Mouse (Mus musculus) Patski (cell line): Measurements from ENCODE around the gene Nr1h2. TPM values are rescaled to one million over a fixed set of nuclear protein-coding genes. Genes with fewer than 3 reads are reported as not detected.

Experiments used
- ATAC-seq: fragments of 100-300 bp; one replicate; pipeline ENCODE4 v1.8.0; 2021
- CTCF ChIA-PET: fragments of 350-600 bp; sonication (Branson Sonifier 250); formaldehyde crosslinking; loops from one replicate; lab custom pipeline; 2022; ENCODE audit warnings: inconsistent platforms; lab: Charles Lee
- POLR2A ChIA-PET: fragments of 350-600 bp; sonication (Branson Sonifier 250); formaldehyde crosslinking; loops from one replicate; lab custom pipeline; 2022; ENCODE audit warnings: antibody characterized with exemption, inconsistent platforms; lab: Charles Lee
- DNase-seq: peaks from one replicate; pipeline ENCODE4 v3.0.0-alpha.2; 2011; ENCODE audit warnings: low read depth, low spot score
- H3K27me3 ChIP-seq: fragments of 371-371 bp; one replicate; pipeline ENCODE4 v1.5.1; 2021
- CTCF ChIP-seq: fragments of 100-300 bp; IDR thresholded peaks from one replicate; pipeline ENCODE4 v1.5.1; 2021
- in situ Hi-C: fragments of 300-500 bp; cut with MboI; formaldehyde crosslinking; loops from 3 replicates; pipeline ENCODE4 v1.11.1; 2018; ENCODE audit warnings: low pct_unique_long_range_greater_than_20kb, mixed read lengths
- polyA plus RNA-seq: library from polyadenylated mRNA; unstranded; gene quantifications from one replicate; pipeline ENCODE4 v1.2.3, GENCODE M21; 2021

The Nr1h2 gene
- polyA plus RNA-seq, 1 experiment from 2014 or later, result 113 TPM

- ChIA-PET POLR2A (no interaction called here), CTCF (no interaction called here)
- ATAC-seq, result no peak
- peaks cover 17% of the 10 kb centered on the region for H3K27me3 ChIP-seq
- no peak for DNase-seq
- no peak for TF ChIP-seq CTCF
- in situ Hi-C loops, result no loop called here
These were observed 40.0 kb upstream of the Nr1h2 start for GRCm38 (mm10) chr7:44593775-44594174.

GRCm38 (mm10) chr7:44593051-44593450, 39.3 kb upstream of the Nr1h2 start:
- peaks cover 17% of the 10 kb centered on the region for H3K27me3 ChIP-seq
- CTCF ChIA-PET, result no interaction called here
- DNase-seq (no peak), ATAC-seq (no peak)
- no peak for TF ChIP-seq CTCF
- POLR2A ChIA-PET, result no interaction called here
- in situ Hi-C loops, result no loop called here

- POLR2A ChIA-PET, result no interaction called here
- CTCF ChIA-PET, result no interaction called here
- ATAC-seq, result no peak
- no peak for TF ChIP-seq CTCF
- DNase-seq, result no peak
- in situ Hi-C loops, result no loop called here
- peaks cover 24% of the 10 kb centered on the region for H3K27me3 ChIP-seq
These were observed 37.8 kb upstream of the Nr1h2 start for GRCm38 (mm10) chr7:44591348-44592116.

GRCm38 (mm10) chr7:44590402-44591347, 36.9 kb upstream of the Nr1h2 start, which contains the start of gene Kcnc3:
Kcnc3 (plus strand) TSS chr7:44590664.
- CTCF ChIA-PET, result no interaction called here
- peaks cover 24% of the 10 kb centered on the region for H3K27me3 ChIP-seq
- ATAC-seq (peak; percentile 49), DNase-seq (no peak)
- POLR2A ChIA-PET, result no interaction called here
- in situ Hi-C loops, result no loop called here
- TF ChIP-seq CTCF, result no peak

GRCm38 (mm10) chr7:44589946-44590345, 36.2 kb upstream of the Nr1h2 start:
- peaks cover 31% of the 10 kb centered on the region for H3K27me3 ChIP-seq
- ATAC-seq (no peak), DNase-seq (no peak)
- TF ChIP-seq CTCF, result no peak
- in situ Hi-C loops, result no loop called here
- CTCF ChIA-PET, result no interaction called here
- POLR2A ChIA-PET, result no interaction called here

GRCm38 (mm10) chr7:44589149-44589548, 35.4 kb upstream of the Nr1h2 start:
- no peak for DNase-seq
- no peak for TF ChIP-seq CTCF
- H3K27me3 ChIP-seq, result peaks cover 33% of the 10 kb centered on the region
- peak; percentile 28 for ATAC-seq
- CTCF ChIA-PET, result no interaction called here
- in situ Hi-C loops, result no loop called here
- POLR2A ChIA-PET, result no interaction called here

GRCm38 (mm10) chr7:44588338-44588737, 34.6 kb upstream of the Nr1h2 start:
- in situ Hi-C loops, result no loop called here

GRCm38 (mm10) chr7:44587676-44588075, 33.9 kb upstream of the Nr1h2 start:
- TF ChIP-seq CTCF, result no peak
- no peak for ATAC-seq
- CTCF ChIA-PET, result no interaction called here

More at GRCm38 (mm10) chr7:44588338-44588737, 34.6 kb upstream of the Nr1h2 start:
- peaks cover 33% of the 10 kb centered on the region for H3K27me3 ChIP-seq
- POLR2A ChIA-PET, result no interaction called here
- no peak for TF ChIP-seq CTCF
- DNase-seq (no peak), ATAC-seq (no peak)
- CTCF ChIA-PET, result no interaction called here

GRCm38 (mm10) chr7:44586930-44587329, 33.2 kb upstream of the Nr1h2 start:
- in situ Hi-C loops, result no loop called here
- TF ChIP-seq CTCF, result no peak
- peaks cover 36% of the 10 kb centered on the region for H3K27me3 ChIP-seq
- POLR2A ChIA-PET, result no interaction called here
- DNase-seq, result no peak
- CTCF ChIA-PET, result no interaction called here
- no peak for ATAC-seq

More at GRCm38 (mm10) chr7:44587676-44588075, 33.9 kb upstream of the Nr1h2 start:
- POLR2A ChIA-PET, result no interaction called here
- in situ Hi-C loops, result no loop called here
- H3K27me3 ChIP-seq, result peaks cover 33% of the 10 kb centered on the region
- DNase-seq, result no peak

GRCm38 (mm10) chr7:44586518-44586917, 32.8 kb upstream of the Nr1h2 start:
- ATAC-seq (no peak), DNase-seq (no peak)
- no peak for TF ChIP-seq CTCF
- ChIA-PET CTCF (interaction anchor here (0.6 kb wide), 1 partner anchor 64 kb away, joined by 3 read pairs; no protein-coding TSS in a partner anchor), POLR2A (no interaction called here)
- peaks cover 33% of the 10 kb centered on the region for H3K27me3 ChIP-seq
- in situ Hi-C loops, result no loop called here
